Comparison of ENCODE assay signal across 8 mouse cellular contexts in genomic region chr2:109942810-109943570, GRCm38 (mm10). TPM values are rescaled to one million over a fixed set of nuclear protein-coding genes. Genes with fewer than 3 reads are reported as not detected.
A peak's percentile ranks its signal among the peaks of the same experiment; 100 is the strongest.
DNase-seq lines count a peak whose midpoint lies in the region; ATAC-seq and TF ChIP-seq lines count a peak whose summit lies in the region.

No protein-coding gene starts in this region.

- H3K4me1 ChIP-seq in forebrain, postnatal 0 days (ENCODE audit: insufficient read depth): peaks cover 8% of the 10 kb centered on the region; the same call in 1 of the 2 replicates
- peaks cover 16% of the 10 kb centered on the region for H3K4me1 ChIP-seq in midbrain, embryonic 15.5 days
- H3K4me1 ChIP-seq in cerebellum, adult 2 months (ENCODE audit: control insufficient read depth, insufficient read depth, low read length): peaks cover 14% of the 10 kb centered on the region
- peaks cover 10% of the 10 kb centered on the region; the same call in 1 of the 2 replicates for H3K4me1 ChIP-seq in intestine, embryonic 16.5 days (ENCODE audit: control insufficient read depth, insufficient read depth, low read length)

- H3K4me3 ChIP-seq in forebrain, postnatal 0 days (ENCODE audit: low read depth, low read length): no peak overlapping the region
- no peak overlapping the region for H3K4me3 ChIP-seq in midbrain, embryonic 15.5 days
- H3K4me3 ChIP-seq in cerebellum, adult 2 months (replicated peaks; ENCODE audit: insufficient read depth, low read depth, low read length): no peak overlapping the region
- H3K4me3 ChIP-seq in intestine, embryonic 16.5 days (ENCODE audit: low read length): no peak overlapping the region

- H3K9ac ChIP-seq in forebrain, postnatal 0 days: no peak overlapping the region
- H3K9ac ChIP-seq in midbrain, embryonic 15.5 days: no peak overlapping the region
- no peak overlapping the region for H3K9ac ChIP-seq in intestine, embryonic 16.5 days (ENCODE audit: low read depth, low read length)

- H3K27me3 ChIP-seq in forebrain, postnatal 0 days (ENCODE audit: insufficient read depth, low read length): peaks cover 27% of the 10 kb centered on the region
- H3K27me3 ChIP-seq in midbrain, embryonic 15.5 days (replicated peaks): no peaks in the 10 kb centered on the region
- no peaks in the 10 kb centered on the region for H3K27me3 ChIP-seq in cerebellum, adult 2 months (ENCODE audit: control insufficient read depth, insufficient read depth, low read length)
- H3K27me3 ChIP-seq in intestine, embryonic 16.5 days (replicated peaks; ENCODE audit: control insufficient read depth, insufficient read depth, low read length): no peaks in the 10 kb centered on the region

- no peak overlapping the region for H3K27ac ChIP-seq in forebrain, postnatal 0 days (ENCODE audit: low read depth, low read length)
- H3K27ac ChIP-seq in midbrain, embryonic 15.5 days: peak overlapping the region; percentile 34; the same call in 1 of the 2 replicates
- H3K27ac ChIP-seq in cerebellum, adult 2 months (ENCODE audit: insufficient read depth, low read length): no peak overlapping the region; the same call in 1 of the 2 replicates
- H3K27ac ChIP-seq in intestine, embryonic 16.5 days (ENCODE audit: low read length): no peak overlapping the region

- no peak overlapping the region for H3K4me2 ChIP-seq in forebrain, postnatal 0 days (ENCODE audit: low read depth)
- no peak overlapping the region for H3K4me2 ChIP-seq in midbrain, embryonic 15.5 days
- no peak overlapping the region for H3K4me2 ChIP-seq in intestine, embryonic 16.5 days (ENCODE audit: low read depth, low read length)

- no peak for TF ChIP-seq CTCF in brain, embryonic 14.5 days (IDR thresholded peaks at IDR 0.05; ENCODE audit: borderline replicate concordance, extremely low read depth, insufficient read depth, insufficient read length)
- no peak for TF ChIP-seq CTCF in forebrain, postnatal 0 days (IDR thresholded peaks at IDR 0.05; ENCODE audit: low read depth)
- TF ChIP-seq CTCF in cerebellum, adult 2 months (IDR thresholded peaks at IDR 0.05; ENCODE audit: borderline replicate concordance, insufficient read depth, low read depth, low read length): no peak

- no peaks in the 10 kb centered on the region for H3K9me3 ChIP-seq in forebrain, postnatal 0 days (ENCODE audit: low read length)
- H3K9me3 ChIP-seq in midbrain, embryonic 15.5 days: no peaks in the 10 kb centered on the region
- H3K9me3 ChIP-seq in intestine, embryonic 16.5 days (ENCODE audit: control insufficient read depth, low read length): no peaks in the 10 kb centered on the region

- no peak for TF ChIP-seq POLR2A in brain, embryonic 14.5 days (IDR thresholded peaks at IDR 0.05; ENCODE audit: borderline replicate concordance, extremely low read depth, insufficient read depth, insufficient read length, poor library complexity, severe bottlenecking)
- no peak for TF ChIP-seq POLR2A in cerebellum, adult 2 months (IDR thresholded peaks at IDR 0.05; ENCODE audit: borderline replicate concordance, insufficient read depth, low read length)

- H3K36me3 ChIP-seq in forebrain, postnatal 0 days (ENCODE audit: insufficient read depth): no peaks in the 10 kb centered on the region
- no peaks in the 10 kb centered on the region for H3K36me3 ChIP-seq in midbrain, embryonic 15.5 days (replicated peaks)
- H3K36me3 ChIP-seq in intestine, embryonic 16.5 days (ENCODE audit: control insufficient read depth, insufficient read depth, low read length): no peaks in the 10 kb centered on the region

- ATAC-seq in frontal cortex, adult (ENCODE audit: low TSS enrichment): peak; percentile 78
- ATAC-seq in forebrain, postnatal 0 days: peak; percentile 71
- peak; percentile 66 for ATAC-seq in midbrain, embryonic 15.5 days (replicated peaks)
- ATAC-seq in intestine, embryonic 16.5 days: no peak

- WGBS in forebrain, postnatal 0 days: 19% methylated on average over 8 of the region's 8 CpGs
- 21% methylated on average over 8 of the region's 8 CpGs for WGBS in midbrain, embryonic 15.5 days
- WGBS in cerebellum, adult 2 months: 83% methylated on average over 8 of the region's 8 CpGs
- WGBS in intestine, embryonic 16.5 days: 76% methylated on average over 8 of the region's 8 CpGs

- DNase-seq in frontal cortex, adult 2 months (ENCODE audit: extremely low spot score in 1 of 2, low spot score in 1 of 2): no peak
- DNase-seq in brain, embryonic 14.5 days (ENCODE audit: low read depth): peak; percentile 93
- peak; percentile 34 for DNase-seq in forebrain, postnatal 0 days
- no peak for DNase-seq in right cerebral cortex, adult 18-20 months
- no peak for DNase-seq in cerebellum, adult 2 months

RNA-seq across cellular contexts. Expression of gene Lgr4, which starts 25.5 kb away (rescaled TPM):
- polyA plus RNA-seq in frontal cortex, adult 2 months (2012; rRNA removed): 28.3 and 29.1 TPM in 2 replicates
- 9.2 and 15.1 TPM in 2 replicates for polyA plus RNA-seq in brain, embryonic 14.5 days (2012; rRNA removed)
- total RNA-seq in forebrain, postnatal 0 days (2014; rRNA removed): 18.1 and 26.7 TPM in 2 replicates
- 4.6 and 5.6 TPM in 2 replicates for polyA plus RNA-seq in forebrain, postnatal 0 days (2015; fragmentation: Nextera tagmentation; extraction: Ambion mirVana)
- 7.6 and 8.1 TPM in 2 replicates for polyA plus RNA-seq in midbrain, embryonic 15.5 days (2015; fragmentation: Nextera tagmentation; extraction: Ambion mirVana)
- polyA plus RNA-seq in cerebellum, adult 2 months (2012; rRNA removed): 21.6 and 22.3 TPM in 2 replicates
- polyA plus RNA-seq in intestine, embryonic 16.5 days (2015; fragmentation: Nextera tagmentation; extraction: Ambion mirVana): 18.9 and 19.0 TPM in 2 replicates

RNA-seq across cellular contexts. Expression of gene Lin7c, which starts 52.3 kb away (rescaled TPM):
- 35.1 and 36.6 TPM in 2 replicates for polyA plus RNA-seq in frontal cortex, adult 2 months (2012; rRNA removed)
- 51.6 and 82.4 TPM in 2 replicates for polyA plus RNA-seq in brain, embryonic 14.5 days (2012; rRNA removed)
- 205 and 283 TPM in 2 replicates for total RNA-seq in forebrain, postnatal 0 days (2014; rRNA removed)
- 138 and 175 TPM in 2 replicates for polyA plus RNA-seq in forebrain, postnatal 0 days (2015; fragmentation: Nextera tagmentation; extraction: Ambion mirVana)
- 193 and 210 TPM in 2 replicates for polyA plus RNA-seq in midbrain, embryonic 15.5 days (2015; fragmentation: Nextera tagmentation; extraction: Ambion mirVana)
- 35.5 and 41.3 TPM in 2 replicates for polyA plus RNA-seq in cerebellum, adult 2 months (2012; rRNA removed)
- 61.9 and 67.0 TPM in 2 replicates for polyA plus RNA-seq in intestine, embryonic 16.5 days (2015; fragmentation: Nextera tagmentation; extraction: Ambion mirVana)

Comparison
In these comparisons a context has a peak if more than half of its experiments do, and no peak if none do; other contexts are left out.
1. DNase-seq: peak in brain, embryonic 14.5 days (single experiment) and forebrain, postnatal 0 days (single experiment); none in frontal cortex, adult 2 months (0 of 2), right cerebral cortex, adult 18-20 months (single experiment) and cerebellum, adult 2 months (0 of 2).